Mouse (Mus musculus) mature B cell (primary cell): ENCODE measurements at regions not wholly inside any gene's neighbourhood (a gene's known extent, or its start where the extent isn't known, plus 50 kb on each side); places are given as distances from the start of the nearest gene placed in this dataset.

Source experiments
- in situ Hi-C: fragments of 300-500 bp; cut with MboI; formaldehyde crosslinking; loops from 2 replicates; pipeline ENCODE4 v1.14.3; 2019

GRCm38 (mm10) chr6:61125431-61125830 is 54.7 kb upstream of the Ccser1 start:
- in situ Hi-C loops = no loop called here

- in situ Hi-C loops = no loop called here
These were observed 52.9 kb upstream of the Ccser1 start for GRCm38 (mm10) chr6:61127238-61127637.

- in situ Hi-C loops = no loop called here
These were observed 51.9 kb upstream of the Ccser1 start for GRCm38 (mm10) chr6:61128211-61128610.
